Mouse (Mus musculus): ENCODE measurements around the gene A3galt2.

DNA sequence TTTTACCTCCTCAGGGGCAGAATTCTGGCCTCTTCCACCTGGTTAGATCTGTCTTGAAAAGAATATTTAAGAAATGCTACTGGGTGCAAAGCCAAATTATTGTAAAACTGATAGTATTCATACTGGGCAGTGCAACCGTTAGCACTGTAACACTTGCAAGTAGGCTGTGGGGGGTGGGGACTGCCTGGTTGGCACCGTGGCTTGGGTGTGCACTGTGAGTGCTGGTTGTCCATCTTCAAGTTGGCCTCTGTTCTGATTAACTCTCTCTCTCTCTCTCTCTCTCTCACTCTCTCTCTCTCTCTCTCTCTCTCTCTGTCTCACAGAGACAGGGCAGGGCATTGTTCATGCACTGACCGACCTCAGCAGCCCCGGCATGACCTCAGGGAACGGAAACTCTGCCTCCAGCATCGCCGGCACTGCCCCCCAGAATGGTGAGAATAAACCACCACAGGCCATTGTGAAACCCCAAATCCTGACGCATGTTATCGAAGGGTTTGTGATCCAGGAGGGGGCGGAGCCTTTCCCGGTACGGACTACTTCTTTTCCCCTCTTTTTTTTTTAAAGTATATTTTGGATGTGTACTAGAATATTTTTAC is 12.0 kb upstream of the A3galt2 start:
- TF ChIP-seq CTCF (IDR thresholded peaks at IDR 0.05; ENCODE audit: extremely low read depth, insufficient read length, insufficient replicate concordance, low read depth, low read length) = no peak
- TF ChIP-seq POLR2A (IDR thresholded peaks at IDR 0.05; ENCODE audit: low read depth, low read length) = no peak
